Mouse (Mus musculus) midbrain, embryonic 12.5 days (tissue): ENCODE results near the gene Ccl27a. TPM values are rescaled to one million over a fixed set of nuclear protein-coding genes. Genes with fewer than 3 reads are reported as not detected.
"Not testable (repeated sequence)": the region's sequence is repeated elsewhere in the genome, so short reads cannot be mapped to it uniquely, and the experiment has no call there.

Experiments
- ATAC-seq: fragments of 200-750 bp; cut with Nextera tagmentation; 2 replicates; pipeline ENCODE4 v1.8.0; 2017; ENCODE audit warnings: low read depth, moderate TSS enrichment, moderate library complexity; ENCODE audit not compliant: low FRiP score
- H3K27ac ChIP-seq: fragments of 300-500 bp; sonication (generic); replicated peaks from 2 replicates; pipeline ENCODE4 v1.5.1; 2016; ENCODE audit warnings: mild to moderate bottlenecking
- H3K27me3 ChIP-seq: fragments of 300-500 bp; sonication (generic); 2 replicates; pipeline ENCODE4 v1.6.1; 2016; ENCODE audit warnings: mild to moderate bottlenecking
- H3K36me3 ChIP-seq: fragments of 300-500 bp; sonication (generic); 2 replicates; pipeline ENCODE4 v1.6.1; 2016
- H3K4me1 ChIP-seq: fragments of 300-500 bp; sonication (generic); 2 replicates; pipeline ENCODE4 v1.6.1; 2016
- H3K4me2 ChIP-seq: fragments of 300-500 bp; sonication (generic); replicated peaks from 2 replicates; pipeline ENCODE4 v1.6.1; 2016; ENCODE audit warnings: mild to moderate bottlenecking, moderate library complexity
- H3K4me3 ChIP-seq: fragments of 300-500 bp; sonication (generic); 2 replicates; pipeline ENCODE4 v1.5.1; 2016; ENCODE audit warnings: mild to moderate bottlenecking
- H3K9ac ChIP-seq: fragments of 300-500 bp; sonication (generic); replicated peaks from 2 replicates; pipeline ENCODE4 v1.6.1; 2016; ENCODE audit warnings: mild to moderate bottlenecking, moderate library complexity
- H3K9me3 ChIP-seq: fragments of 300-500 bp; sonication (generic); 2 replicates; pipeline ENCODE4 v1.6.1; 2016; ENCODE audit warnings: mild to moderate bottlenecking
- WGBS: fragments of 180-500 bp; shearing (Covaris S2); methylation state at CpG from one replicate; pipeline ENCODE4 v1.1.7; 2016; 5-methylcytosine and 5-hydroxymethylcytosine counted together
- polyA plus RNA-seq: library from polyadenylated mRNA; unstranded; fragments of >200 nt; fragmentation: Nextera tagmentation; extraction: Ambion mirVana; gene quantifications from 2 replicates; pipeline ENCODE4 v1.2.1, GENCODE M21; 2016

Ccl27a gene
- 119 and 134 TPM in 2 replicates for polyA plus RNA-seq

DNA sequence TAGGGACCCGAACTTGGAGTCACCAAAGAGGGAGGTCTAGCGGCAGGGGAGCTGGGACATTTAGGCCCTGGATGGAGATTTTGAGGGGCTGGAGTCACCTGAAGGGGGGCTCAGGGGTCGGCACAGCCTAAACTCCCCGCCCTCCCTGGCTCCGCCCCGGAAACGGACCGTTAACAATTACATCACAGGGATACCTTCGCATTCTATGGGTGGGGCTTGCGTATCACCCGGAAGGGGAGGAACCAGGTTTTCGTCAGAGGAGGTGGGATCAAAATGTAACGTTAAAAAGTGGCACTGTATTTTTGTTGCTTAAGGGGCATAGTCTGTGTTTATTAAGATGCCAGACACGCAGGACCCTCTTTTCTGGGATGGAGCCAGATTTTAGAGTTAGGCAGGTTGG, at the start of gene Ccl27a:
Ccl27a (minus strand) TSS at position 246 of the 400 bp plus-strand sequence.
- not testable (repeated sequence) for ATAC-seq, H3K36me3 ChIP-seq, H3K9me3 ChIP-seq, H3K27me3 ChIP-seq, H3K4me1 ChIP-seq
- Histone ChIP-seq H3K4me2 (peak within 1 kb of the TSS; percentile 53), H3K9ac (peak within 1 kb of the TSS; percentile 59), H3K27ac (peak within 1 kb of the TSS; percentile 35; the same call in 1 of the 2 replicates), H3K4me3 (peak within 1 kb of the TSS; percentile 48)
- WGBS: 0% methylated on average over 12 of the region's 14 CpGs

- ATAC-seq, H3K27ac ChIP-seq, H3K9me3 ChIP-seq, H3K27me3 ChIP-seq, H3K4me3 ChIP-seq, H3K4me1 ChIP-seq, H3K9ac ChIP-seq, H3K4me2 ChIP-seq, H3K36me3 ChIP-seq: not testable (repeated sequence)
- WGBS: 20% methylated on average over 3 of the region's 3 CpGs
Measured at GRCm38 (mm10) chr4:41783197-41783596, 9.2 kb upstream of the Ccl27a start.

DNA sequence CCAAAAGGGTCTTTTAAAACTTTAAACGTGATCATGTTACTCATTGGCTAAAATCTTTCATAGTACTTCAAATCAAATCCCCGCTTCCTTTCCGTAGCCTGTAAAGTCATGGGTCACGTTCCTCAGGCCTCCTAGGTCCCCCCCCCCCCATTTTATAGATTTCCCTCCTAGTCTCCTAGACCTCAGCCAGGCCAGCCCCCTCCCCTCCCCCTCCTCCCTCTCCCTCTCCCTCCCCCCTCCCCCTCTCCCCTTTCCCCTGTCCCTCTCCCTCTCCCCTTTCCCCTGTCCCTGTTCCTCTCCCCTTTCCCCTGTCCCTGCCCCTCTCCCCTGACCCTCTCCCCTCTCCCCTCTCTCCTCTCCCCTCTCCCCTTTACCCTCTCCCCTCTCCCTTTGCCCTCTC, 8.7 kb upstream of the Ccl27a start:
- H3K27ac ChIP-seq, ATAC-seq, H3K4me2 ChIP-seq, H3K4me1 ChIP-seq, H3K27me3 ChIP-seq, H3K4me3 ChIP-seq, H3K36me3 ChIP-seq, H3K9me3 ChIP-seq, H3K9ac ChIP-seq: not testable (repeated sequence)
- WGBS: 6% methylated on average over 4 of the region's 4 CpGs

- not testable (repeated sequence) for H3K4me3 ChIP-seq, ATAC-seq, H3K36me3 ChIP-seq, H3K27ac ChIP-seq, H3K9ac ChIP-seq, H3K9me3 ChIP-seq, H3K27me3 ChIP-seq, H3K4me1 ChIP-seq, H3K4me2 ChIP-seq
- 17% methylated on average over 14 of the region's 21 CpGs for WGBS
Measured at GRCm38 (mm10) chr4:41781748-41782485, 7.9 kb upstream of the Ccl27a start.

- H3K36me3 ChIP-seq, H3K4me3 ChIP-seq, ATAC-seq, H3K4me1 ChIP-seq, H3K27ac ChIP-seq, H3K9me3 ChIP-seq, H3K27me3 ChIP-seq, H3K9ac ChIP-seq, H3K4me2 ChIP-seq: not testable (repeated sequence)
- 20% methylated on average over 9 of the region's 9 CpGs for WGBS
Measured at GRCm38 (mm10) chr4:41781271-41781670, 7.2 kb upstream of the Ccl27a start.

DNA sequence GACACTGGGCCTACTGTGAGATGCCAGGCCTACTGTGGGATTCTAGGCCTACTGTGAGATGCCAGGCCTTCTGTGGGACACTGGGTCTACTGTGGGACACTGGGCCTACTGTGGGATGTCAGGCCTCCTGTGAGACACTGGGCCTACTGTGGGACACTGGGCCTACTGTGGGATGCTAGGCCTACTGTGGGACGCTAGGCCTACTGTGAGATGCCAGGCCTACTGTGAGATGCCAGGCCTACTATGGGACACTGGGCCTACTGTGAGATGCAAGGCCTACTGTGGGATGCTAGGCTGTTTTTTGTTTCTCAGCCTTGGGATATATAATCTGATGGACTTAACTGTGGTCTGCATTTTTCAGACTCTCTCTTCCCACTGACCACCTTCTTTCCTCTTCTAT, 1.8 kb upstream of the Ccl27a start:
- H3K9ac ChIP-seq, H3K27ac ChIP-seq, H3K36me3 ChIP-seq, H3K4me1 ChIP-seq, H3K27me3 ChIP-seq, H3K4me2 ChIP-seq, H3K4me3 ChIP-seq, H3K9me3 ChIP-seq, ATAC-seq: not testable (repeated sequence)
- WGBS: 87% methylated on average over 1 of the region's 1 CpGs

DNA sequence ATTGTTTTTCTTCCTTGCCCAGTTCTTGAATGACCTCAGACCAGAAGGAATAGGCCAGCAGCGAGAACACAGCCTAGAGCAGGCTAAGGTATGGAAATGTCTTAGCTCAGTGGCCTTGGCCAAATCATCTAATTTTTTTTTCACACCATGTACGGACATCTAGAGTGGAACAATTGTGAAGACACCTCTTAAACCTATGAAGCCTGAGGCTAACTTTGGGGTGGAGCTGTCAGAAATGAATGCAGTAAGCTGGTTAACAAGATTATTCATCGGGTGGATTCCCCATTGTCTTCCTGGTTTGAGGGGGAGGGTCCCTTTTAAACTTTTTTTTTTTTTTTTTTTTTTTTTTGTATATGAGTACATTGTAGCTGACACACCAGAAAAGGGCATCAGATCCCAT, 459 bp upstream of the Ccl27a start:
- 0 out of 2 replicates have a peak overlapping the region, but pooled peaks have one; percentile 15 for H3K9ac ChIP-seq
- H3K9me3 ChIP-seq, ATAC-seq, H3K4me1 ChIP-seq, H3K36me3 ChIP-seq, H3K27me3 ChIP-seq: not testable (repeated sequence)
- 53% methylated on average over 3 of the region's 3 CpGs for WGBS
- peak overlapping the region; percentile 48 for H3K4me2 ChIP-seq
- peak overlapping the region; percentile 35 for H3K4me3 ChIP-seq
- peak overlapping the region; percentile 30; the same call in 1 of the 2 replicates for H3K27ac ChIP-seq

GRCm38 (mm10) chr4:41773502-41773901, 545 bp downstream of the Ccl27a start:
- H3K36me3 ChIP-seq, ATAC-seq, H3K27me3 ChIP-seq, H3K9me3 ChIP-seq, H3K4me1 ChIP-seq: not testable (repeated sequence)
- Histone ChIP-seq H3K4me2 (peak overlapping the region; percentile 53), H3K4me3 (peak overlapping the region; percentile 48), H3K27ac (peak overlapping the region; percentile 35; the same call in 1 of the 2 replicates), H3K9ac (peak overlapping the region; percentile 59)
- under 1% methylated on average over 18 of the region's 25 CpGs for WGBS

GRCm38 (mm10) chr4:41772946-41773345, 1.1 kb downstream of the Ccl27a start:
- Histone ChIP-seq H3K4me3 (peak overlapping the region; percentile 26), H3K9ac (0 out of 2 replicates have a peak overlapping the region, but pooled peaks have one; percentile 28), H3K4me2 (peak overlapping the region; percentile 46)
- not testable (repeated sequence) for ATAC-seq, H3K9me3 ChIP-seq, H3K27me3 ChIP-seq, H3K36me3 ChIP-seq, H3K4me1 ChIP-seq, H3K27ac ChIP-seq
- WGBS: 6% methylated on average over 7 of the region's 16 CpGs

DNA sequence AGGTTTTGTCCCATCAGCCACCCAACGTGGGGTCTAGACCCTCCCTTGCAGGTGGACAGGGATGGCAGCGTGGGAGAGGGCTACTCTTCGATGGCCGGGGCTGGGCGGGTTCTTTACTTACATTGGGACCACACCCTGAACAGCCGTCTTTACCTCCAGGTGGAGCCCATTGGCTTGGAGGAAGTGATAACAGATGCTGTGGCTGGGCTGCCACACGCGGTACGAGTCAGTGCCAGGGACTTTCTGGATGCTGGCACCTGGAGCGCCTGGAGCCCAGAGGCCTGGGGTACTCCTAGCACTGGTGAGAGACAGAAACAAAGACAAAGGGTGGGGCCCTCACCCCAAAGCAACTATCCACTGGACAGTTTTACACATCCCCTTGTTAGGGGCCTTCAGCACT, 6.7 kb downstream of the Ccl27a start:
- H3K27me3 ChIP-seq, H3K4me1 ChIP-seq, H3K4me2 ChIP-seq, ATAC-seq, H3K9me3 ChIP-seq, H3K27ac ChIP-seq, H3K9ac ChIP-seq, H3K36me3 ChIP-seq, H3K4me3 ChIP-seq: not testable (repeated sequence)
- WGBS: 87% methylated on average over 10 of the region's 10 CpGs

DNA sequence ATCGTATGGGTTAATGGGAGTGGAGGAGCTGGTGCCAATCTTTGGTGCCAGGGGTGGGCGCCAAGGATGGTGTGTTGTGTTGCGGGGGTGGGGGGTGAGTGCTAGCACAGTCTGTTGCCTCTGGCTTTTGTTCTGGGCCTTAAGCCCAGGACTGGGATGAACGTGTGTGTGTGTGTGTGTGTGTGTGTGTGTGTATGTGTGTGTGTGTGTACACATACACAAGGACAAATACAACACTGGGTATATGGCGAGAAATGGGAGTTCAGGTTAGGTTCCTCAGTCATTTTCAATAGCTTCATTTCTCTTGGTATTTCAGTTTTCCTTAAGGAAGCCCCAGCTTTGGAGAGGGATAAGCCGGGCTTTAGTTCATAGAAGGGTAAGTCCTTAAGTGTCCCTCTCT, 10.9 kb downstream of the Ccl27a start:
- H3K36me3 ChIP-seq, H3K9ac ChIP-seq, H3K27me3 ChIP-seq, H3K27ac ChIP-seq, ATAC-seq, H3K4me2 ChIP-seq, H3K4me3 ChIP-seq, H3K9me3 ChIP-seq: not testable (repeated sequence)
- 93% methylated on average over 4 of the region's 6 CpGs for WGBS
- peaks cover 34% of the 10 kb centered on the region for H3K4me1 ChIP-seq

DNA sequence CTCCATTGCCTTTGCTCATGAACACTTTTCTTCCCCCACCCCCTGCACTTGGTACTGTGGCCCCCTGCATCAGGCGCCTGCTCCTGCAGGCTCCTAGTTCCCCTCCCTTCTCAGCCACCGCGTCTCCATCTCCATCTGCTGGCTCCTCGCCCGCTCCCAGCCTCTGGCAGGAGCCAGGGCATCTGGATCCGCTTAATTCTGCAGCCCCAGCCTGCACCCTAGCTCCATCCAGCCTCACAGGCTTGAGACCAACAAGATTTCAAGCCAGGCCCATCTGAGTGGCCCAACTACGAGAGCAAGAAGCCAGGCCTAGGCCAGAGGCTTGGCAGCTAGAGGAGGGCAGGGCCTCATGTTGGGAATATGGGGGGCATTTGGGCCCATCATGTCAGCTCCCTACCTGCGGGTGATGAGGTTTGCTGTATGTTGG, 11.3 kb downstream of the Ccl27a start:
- 0 out of 2 replicates have a peak overlapping the region, but pooled peaks have one; percentile 52 for H3K27ac ChIP-seq
- not testable (repeated sequence) for H3K36me3 ChIP-seq, H3K27me3 ChIP-seq, H3K9me3 ChIP-seq, H3K4me3 ChIP-seq, ATAC-seq
- 49% methylated on average over 8 of the region's 8 CpGs for WGBS
- H3K4me1 ChIP-seq: peaks cover 34% of the 10 kb centered on the region
- H3K4me2 ChIP-seq: 0 out of 2 replicates have a peak overlapping the region, but pooled peaks have one; percentile 64
- peak overlapping the region; percentile 11; the same call in 1 of the 2 replicates for H3K9ac ChIP-seq
